In the genomic region with DNA sequence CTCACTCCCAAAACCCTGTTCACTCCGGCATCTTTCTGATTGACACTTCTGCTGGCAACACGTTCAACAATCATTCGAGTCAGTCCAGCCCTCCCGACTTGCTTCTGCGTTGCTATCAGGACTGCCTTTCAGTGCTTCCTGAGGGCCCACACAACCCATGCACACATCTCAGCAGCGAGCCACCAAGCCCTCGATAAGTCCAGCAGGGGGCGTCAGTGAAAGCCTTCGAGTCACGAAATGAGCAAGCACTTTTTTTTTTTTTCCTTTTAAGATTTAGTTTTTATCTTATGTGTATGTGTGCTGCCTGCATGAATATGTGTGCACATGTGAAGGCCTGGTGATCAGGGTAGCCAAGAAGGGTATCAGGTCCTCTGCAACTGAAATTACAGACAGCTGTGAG, we compare ENCODE assay signal across 9 mouse cellular contexts. TPM values are rescaled to one million over a fixed set of nuclear protein-coding genes. Genes with fewer than 3 reads are reported as not detected.
DNase-seq lines count a peak whose midpoint lies in the region; ATAC-seq and TF ChIP-seq lines count a peak whose summit lies in the region.
"Had no signal": no experiment of that assay in that cellular context is flagged by ENCODE, and none has a peak within 500 bp of the region (broad histone marks: within the 10 kb centered on the region; RNA-seq: fewer than 3 reads in every experiment).

No protein-coding gene starts in this region.

- peak; percentile 46 to 68 for DNase-seq in heart, postnatal 14 days
- peak; percentile 60 to 63 for DNase-seq in B cell, adult 2 months
- DNase-seq in adrenal gland, adult 18-20 months (ENCODE audit: low spot score in 2 of 2), result peak; percentile 48 to 54
- DNase-seq in embryonic facial prominence, embryonic 11.5 days (ENCODE audit: low spot score), result peak; percentile 76
- peak in 1 of 2 experiments; percentile 60 for DNase-seq in layer of hippocampus, adult 2 months (ENCODE audit: low spot score in 2 of 2)
- peak; percentile 74 for DNase-seq in thymus, postnatal 0 days (ENCODE audit: low spot score)

- no peak overlapping the region for H3K27ac ChIP-seq in heart, embryonic 12.5 days (ENCODE audit: poor library complexity, severe bottlenecking)
- no peak overlapping the region for H3K27ac ChIP-seq in embryonic facial prominence, embryonic 11.5 days (replicated peaks; ENCODE audit: low read depth, low read length)
- no peak overlapping the region for H3K27ac ChIP-seq in layer of hippocampus, adult 2 months
- H3K27ac ChIP-seq: embryonic facial prominence, embryonic 12.5 days had no signal

- H3K4me2 ChIP-seq in heart, embryonic 12.5 days, result no peak overlapping the region
- no peak overlapping the region for H3K4me2 ChIP-seq in embryonic facial prominence, embryonic 11.5 days (ENCODE audit: low read depth, low read length)
- H3K4me2 ChIP-seq: embryonic facial prominence, embryonic 12.5 days had no signal

- intact Hi-C loops in heart, postnatal 14 days (cut with DNase I), result loop anchor here (10.0 kb wide), 1 partner anchor 1356 kb away; no protein-coding TSS in a partner anchor

- no peak overlapping the region for H3K4me3 ChIP-seq in heart, embryonic 12.5 days
- H3K4me3 ChIP-seq in embryonic facial prominence, embryonic 11.5 days (ENCODE audit: low read depth, low read length), result no peak overlapping the region
- H3K4me3 ChIP-seq in layer of hippocampus, adult 2 months, result no peak overlapping the region
- H3K4me3 ChIP-seq: embryonic facial prominence, embryonic 12.5 days had no signal

- no peaks in the 10 kb centered on the region for H3K9me3 ChIP-seq in heart, embryonic 12.5 days (replicated peaks)
- H3K9me3 ChIP-seq in embryonic facial prominence, embryonic 11.5 days (replicated peaks; ENCODE audit: control insufficient read depth, low read length), result no peaks in the 10 kb centered on the region
- H3K9me3 ChIP-seq: embryonic facial prominence, embryonic 12.5 days had no signal

- peak; percentile 80 for TF ChIP-seq CTCF in layer of hippocampus, adult 2 months (conservative IDR thresholded peaks at IDR 0.05)

- 16% methylated on average over 10 of the region's 10 CpGs for WGBS in heart, embryonic 12.5 days
- 30% methylated on average over 10 of the region's 10 CpGs for WGBS in embryonic facial prominence, embryonic 11.5 days

- H3K4me1 ChIP-seq in heart, embryonic 12.5 days (replicated peaks), result no peaks in the 10 kb centered on the region
- H3K4me1 ChIP-seq in embryonic facial prominence, embryonic 11.5 days (ENCODE audit: control insufficient read depth, insufficient read depth, low read length), result no peaks in the 10 kb centered on the region
- H3K4me1 ChIP-seq: embryonic facial prominence, embryonic 12.5 days had no signal

- no peaks in the 10 kb centered on the region for H3K27me3 ChIP-seq in heart, embryonic 12.5 days (replicated peaks)
- no peaks in the 10 kb centered on the region for H3K27me3 ChIP-seq in embryonic facial prominence, embryonic 11.5 days (ENCODE audit: control insufficient read depth, insufficient read depth, low read length)
- H3K27me3 ChIP-seq: embryonic facial prominence, embryonic 12.5 days had no signal

- no peaks in the 10 kb centered on the region for H3K36me3 ChIP-seq in heart, embryonic 12.5 days
- no peaks in the 10 kb centered on the region for H3K36me3 ChIP-seq in embryonic facial prominence, embryonic 11.5 days (replicated peaks; ENCODE audit: control insufficient read depth, insufficient read depth, low read depth, low read length)
- H3K36me3 ChIP-seq: embryonic facial prominence, embryonic 12.5 days had no signal

- no peak for ATAC-seq in heart, embryonic 12.5 days (ENCODE audit: insufficient number of reproducible peaks, low FRiP score)
- no peak for ATAC-seq in embryonic facial prominence, embryonic 11.5 days (replicated peaks; ENCODE audit: insufficient number of reproducible peaks, low FRiP score, low TSS enrichment, low read depth)
- ATAC-seq in monocyte, adult 5-6 weeks (replicated peaks; ENCODE audit: insufficient number of reproducible peaks, low FRiP score, low TSS enrichment, poor library complexity, severe bottlenecking), result 0 out of 2 replicates have a peak, but pooled peaks have one; percentile 33

- H3K9ac ChIP-seq in heart, embryonic 12.5 days, result no peak overlapping the region
- no peak overlapping the region for H3K9ac ChIP-seq in embryonic facial prominence, embryonic 11.5 days (replicated peaks; ENCODE audit: low read length)
- H3K9ac ChIP-seq: embryonic facial prominence, embryonic 12.5 days had no signal

RNA-seq across cellular contexts. Expression of gene Stam2, which starts 16.5 kb away (rescaled TPM):
- 10 to 100 TPM; 23.3 to 23.4 TPM for total RNA-seq in heart, postnatal 14 days (2021)
- polyA plus RNA-seq in heart, embryonic 12.5 days (2016; fragmentation: Nextera tagmentation; extraction: Ambion mirVana), result 32.6 and 33.1 TPM in 2 replicates
- 10 to 100 TPM; 24.8 to 30.7 TPM for total RNA-seq in adrenal gland, adult 18-20 months (2021)
- 34.7 and 41.8 TPM in 2 replicates for polyA plus RNA-seq in embryonic facial prominence, embryonic 11.5 days (2014; fragmentation: Nextera tagmentation; extraction: Ambion mirVana)
- 10 to 100 TPM; 24.1 to 26.0 TPM for total RNA-seq in layer of hippocampus, adult 2 months (2021)
- 28.8 to 35.3 TPM (median 33.4 TPM) in 3 replicates for total RNA-seq in monocyte, adult 5-6 weeks (2017)
- 25.9 and 26.6 TPM in 2 replicates for polyA plus RNA-seq in thymus, postnatal 0 days (2015; fragmentation: Nextera tagmentation; extraction: Ambion mirVana)
